Mouse (Mus musculus): ENCODE data around the gene Atxn1. TPM values are rescaled to one million over a fixed set of nuclear protein-coding genes. Genes with fewer than 3 reads are reported as not detected.

Gene Atxn1
- polyA plus RNA-seq, 1 experiment from 2014 or later: 7.4 TPM

- no peak overlapping the region for H3K4me3 ChIP-seq (ENCODE audit: control insufficient read depth in 1 of 2, insufficient read depth in 1 of 2, low read depth in 1 of 2, low read length in 2 of 2)
- H3K36me3 ChIP-seq (ENCODE audit: control insufficient read depth, insufficient read depth, low read length): no peaks in the 10 kb centered on the region
- peaks cover 4% of the 10 kb centered on the region; the same call in 1 of the 2 replicates for H3K9me3 ChIP-seq (ENCODE audit: control insufficient read depth, low read length)
- 55% methylated on average over 3 of the region's 3 CpGs for WGBS
- no peaks in the 10 kb centered on the region for H3K27me3 ChIP-seq (ENCODE audit: control insufficient read depth, insufficient read depth, low read length)
- no peak overlapping the region for H3K27ac ChIP-seq (replicated peaks in 1 of 2; ENCODE audit: control insufficient read depth in 1 of 2, insufficient read depth in 1 of 2, low read depth in 2 of 2, low read length in 2 of 2)
- no peak overlapping the region for H3K4me2 ChIP-seq (ENCODE audit: low read length)
- peaks cover 13 to 17% of the 10 kb centered on the region in 2 experiments for H3K4me1 ChIP-seq (ENCODE audit: control insufficient read depth in 2 of 2, insufficient read depth in 2 of 2, low read length in 2 of 2)
- no peak overlapping the region for H3K9ac ChIP-seq (ENCODE audit: low read length)
- no peak for ATAC-seq (ENCODE audit: insufficient number of reproducible peaks, insufficient read depth, low FRiP score, low read depth)
Measured at GRCm38 (mm10) chr13:45611554-45611953, 353.3 kb downstream of the Atxn1 start.

DNA sequence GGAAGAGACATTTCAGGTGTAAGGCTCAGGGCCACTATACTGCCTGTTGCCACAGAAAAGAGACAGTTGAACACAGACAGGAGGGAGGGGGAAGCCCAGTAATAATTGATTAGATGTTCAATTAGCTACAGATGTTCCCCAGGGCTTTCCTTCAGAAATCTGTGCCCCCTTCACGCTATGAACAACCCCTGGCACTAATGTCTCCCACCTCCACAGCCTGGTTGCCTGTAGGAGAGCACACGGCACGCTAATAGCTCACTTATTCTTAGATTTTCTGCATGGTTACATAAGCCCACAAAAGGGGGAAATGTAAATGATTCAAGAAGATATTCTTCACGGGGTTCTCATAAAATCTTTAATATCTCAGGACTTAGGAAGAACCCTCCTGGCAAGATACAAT lies 355.3 kb downstream of the Atxn1 start:
- no peak overlapping the region for H3K9ac ChIP-seq (ENCODE audit: low read length)
- no peak overlapping the region for H3K27ac ChIP-seq (replicated peaks in 1 of 2; ENCODE audit: control insufficient read depth in 1 of 2, insufficient read depth in 1 of 2, low read depth in 2 of 2, low read length in 2 of 2)
- H3K27me3 ChIP-seq (ENCODE audit: control insufficient read depth, insufficient read depth, low read length): no peaks in the 10 kb centered on the region
- H3K4me2 ChIP-seq (ENCODE audit: low read length): no peak overlapping the region
- peaks cover 1 to 3% of the 10 kb centered on the region in 2 experiments for H3K4me1 ChIP-seq (ENCODE audit: control insufficient read depth in 2 of 2, insufficient read depth in 2 of 2, low read length in 2 of 2)
- WGBS: 92% methylated on average over 4 of the region's 4 CpGs
- peaks cover 4% of the 10 kb centered on the region; the same call in 1 of the 2 replicates for H3K9me3 ChIP-seq (ENCODE audit: control insufficient read depth, low read length)
- H3K4me3 ChIP-seq (ENCODE audit: control insufficient read depth in 1 of 2, insufficient read depth in 1 of 2, low read depth in 1 of 2, low read length in 2 of 2): no peak overlapping the region
- no peak for ATAC-seq (ENCODE audit: insufficient number of reproducible peaks, insufficient read depth, low FRiP score, low read depth)
- no peaks in the 10 kb centered on the region for H3K36me3 ChIP-seq (ENCODE audit: control insufficient read depth, insufficient read depth, low read length)

- 96% methylated on average over 5 of the region's 5 CpGs for WGBS
- Histone ChIP-seq H3K27ac (replicated peaks in 1 of 2; ENCODE audit: control insufficient read depth in 1 of 2, insufficient read depth in 1 of 2, low read depth in 2 of 2, low read length in 2 of 2) (no peak overlapping the region), H3K9ac (ENCODE audit: low read length) (no peak overlapping the region), H3K27me3 (ENCODE audit: control insufficient read depth, insufficient read depth, low read length) (no peaks in the 10 kb centered on the region), H3K36me3 (ENCODE audit: control insufficient read depth, insufficient read depth, low read length) (no peaks in the 10 kb centered on the region), H3K9me3 (ENCODE audit: control insufficient read depth, low read length) (peaks cover 4% of the 10 kb centered on the region; the same call in 1 of the 2 replicates), H3K4me1 (ENCODE audit: control insufficient read depth in 2 of 2, insufficient read depth in 2 of 2, low read length in 2 of 2) (no peaks in the 10 kb centered on the region), H3K4me3 (ENCODE audit: control insufficient read depth in 1 of 2, insufficient read depth in 1 of 2, low read depth in 1 of 2, low read length in 2 of 2) (no peak overlapping the region), H3K4me2 (ENCODE audit: low read length) (no peak overlapping the region)
- ATAC-seq (ENCODE audit: insufficient number of reproducible peaks, insufficient read depth, low FRiP score, low read depth): no peak
Measured at GRCm38 (mm10) chr13:45608593-45608992, 356.2 kb downstream of the Atxn1 start.

- WGBS: 51% methylated on average over 2 of the region's 2 CpGs
- Histone ChIP-seq H3K9me3 (ENCODE audit: control insufficient read depth, low read length) (peaks cover 4% of the 10 kb centered on the region; the same call in 1 of the 2 replicates), H3K36me3 (ENCODE audit: control insufficient read depth, insufficient read depth, low read length) (no peaks in the 10 kb centered on the region), H3K4me2 (ENCODE audit: low read length) (no peak overlapping the region), H3K9ac (ENCODE audit: low read length) (no peak overlapping the region), H3K27me3 (ENCODE audit: control insufficient read depth, insufficient read depth, low read length) (no peaks in the 10 kb centered on the region), H3K4me3 (ENCODE audit: control insufficient read depth in 1 of 2, insufficient read depth in 1 of 2, low read depth in 1 of 2, low read length in 2 of 2) (no peak overlapping the region), H3K27ac (replicated peaks in 1 of 2; ENCODE audit: control insufficient read depth in 1 of 2, insufficient read depth in 1 of 2, low read depth in 2 of 2, low read length in 2 of 2) (no peak overlapping the region), H3K4me1 (ENCODE audit: control insufficient read depth in 2 of 2, insufficient read depth in 2 of 2, low read length in 2 of 2) (no peaks in the 10 kb centered on the region)
- no peak for ATAC-seq (ENCODE audit: insufficient number of reproducible peaks, insufficient read depth, low FRiP score, low read depth)
Measured at GRCm38 (mm10) chr13:45607946-45608345, 356.9 kb downstream of the Atxn1 start.

DNA sequence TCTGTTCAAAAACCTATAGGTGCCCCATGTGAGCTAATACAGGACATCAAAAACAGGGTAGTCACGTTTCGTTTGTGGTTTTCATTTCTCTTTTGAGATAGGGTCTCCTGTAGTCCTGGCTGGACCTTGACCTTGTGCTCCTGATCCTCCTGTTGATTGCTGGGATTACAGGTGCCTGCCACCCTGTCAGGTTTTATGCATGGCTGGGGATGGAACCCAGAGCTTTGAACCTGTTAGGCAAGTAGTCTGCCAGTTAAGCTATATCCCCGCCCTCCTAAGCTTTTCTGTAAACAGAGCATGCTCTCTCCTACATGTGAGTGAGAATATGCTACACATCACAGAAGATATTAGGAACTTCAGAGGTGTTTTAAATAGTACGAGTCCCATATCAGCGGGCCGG lies 361.2 kb downstream of the Atxn1 start:
- H3K27me3 ChIP-seq (ENCODE audit: control insufficient read depth, insufficient read depth, low read length): no peaks in the 10 kb centered on the region
- WGBS: 91% methylated on average over 6 of the region's 6 CpGs
- ATAC-seq (ENCODE audit: insufficient number of reproducible peaks, insufficient read depth, low FRiP score, low read depth): no peak

GRCm38 (mm10) chr13:45600443-45600842 lies 364.4 kb downstream of the Atxn1 start:
- H3K36me3 ChIP-seq (ENCODE audit: control insufficient read depth, insufficient read depth, low read length): no peaks in the 10 kb centered on the region
- no peaks in the 10 kb centered on the region for H3K9me3 ChIP-seq (ENCODE audit: control insufficient read depth, low read length)
- ATAC-seq (ENCODE audit: insufficient number of reproducible peaks, insufficient read depth, low FRiP score, low read depth): no peak
- no peak overlapping the region for H3K4me3 ChIP-seq (ENCODE audit: control insufficient read depth in 1 of 2, insufficient read depth in 1 of 2, low read depth in 1 of 2, low read length in 2 of 2)
- no peak overlapping the region for H3K4me2 ChIP-seq (ENCODE audit: low read length)
- H3K4me1 ChIP-seq (ENCODE audit: control insufficient read depth in 2 of 2, insufficient read depth in 2 of 2, low read length in 2 of 2): peaks cover 0 to 5% of the 10 kb centered on the region in 2 experiments; a peak in 2 of 4 replicates
- WGBS: 58% methylated on average over 6 of the region's 6 CpGs
- H3K27me3 ChIP-seq (ENCODE audit: control insufficient read depth, insufficient read depth, low read length): no peaks in the 10 kb centered on the region
- H3K27ac ChIP-seq (replicated peaks in 1 of 2; ENCODE audit: control insufficient read depth in 1 of 2, insufficient read depth in 1 of 2, low read depth in 2 of 2, low read length in 2 of 2): no peak overlapping the region
- no peak overlapping the region for H3K9ac ChIP-seq (ENCODE audit: low read length)

More for the DNA sequence above, 361.2 kb downstream of the Atxn1 start:
- Histone ChIP-seq H3K27ac (replicated peaks in 1 of 2; ENCODE audit: control insufficient read depth in 1 of 2, insufficient read depth in 1 of 2, low read depth in 2 of 2, low read length in 2 of 2) (no peak overlapping the region), H3K9ac (ENCODE audit: low read length) (no peak overlapping the region), H3K4me1 (ENCODE audit: control insufficient read depth in 2 of 2, insufficient read depth in 2 of 2, low read length in 2 of 2) (no peaks in the 10 kb centered on the region), H3K36me3 (ENCODE audit: control insufficient read depth, insufficient read depth, low read length) (no peaks in the 10 kb centered on the region), H3K4me2 (ENCODE audit: low read length) (no peak overlapping the region), H3K4me3 (ENCODE audit: control insufficient read depth in 1 of 2, insufficient read depth in 1 of 2, low read depth in 1 of 2, low read length in 2 of 2) (no peak overlapping the region), H3K9me3 (ENCODE audit: control insufficient read depth, low read length) (peaks cover 2% of the 10 kb centered on the region; the same call in 1 of the 2 replicates)

DNA sequence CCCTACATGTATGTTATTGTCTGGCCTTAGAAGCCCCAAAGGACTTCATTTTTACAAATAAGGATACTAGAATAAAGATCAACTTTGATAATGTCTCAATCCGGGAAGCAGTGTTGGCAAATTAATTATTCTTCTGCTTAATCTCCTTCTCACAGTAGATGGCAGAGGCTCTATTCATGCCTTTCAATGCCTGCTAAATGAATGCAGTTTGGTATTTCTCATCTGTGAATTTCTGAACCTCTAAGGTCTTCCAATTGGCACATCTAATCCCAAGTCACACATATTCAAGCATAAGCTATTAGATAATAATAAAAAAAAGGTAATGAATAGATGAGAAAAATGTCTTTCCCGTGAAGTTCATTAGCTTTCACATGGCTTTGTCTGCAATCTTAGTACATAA lies 365.0 kb downstream of the Atxn1 start:
- Histone ChIP-seq H3K9ac (ENCODE audit: low read length) (no peak overlapping the region), H3K9me3 (ENCODE audit: control insufficient read depth, low read length) (no peaks in the 10 kb centered on the region), H3K4me1 (ENCODE audit: control insufficient read depth in 2 of 2, insufficient read depth in 2 of 2, low read length in 2 of 2) (peaks cover 1 to 11% of the 10 kb centered on the region in 2 experiments; a peak in 3 of 4 replicates), H3K27ac (replicated peaks in 1 of 2; ENCODE audit: control insufficient read depth in 1 of 2, insufficient read depth in 1 of 2, low read depth in 2 of 2, low read length in 2 of 2) (no peak overlapping the region), H3K27me3 (ENCODE audit: control insufficient read depth, insufficient read depth, low read length) (no peaks in the 10 kb centered on the region), H3K4me2 (ENCODE audit: low read length) (no peak overlapping the region), H3K4me3 (ENCODE audit: control insufficient read depth in 1 of 2, insufficient read depth in 1 of 2, low read depth in 1 of 2, low read length in 2 of 2) (no peak overlapping the region), H3K36me3 (ENCODE audit: control insufficient read depth, insufficient read depth, low read length) (no peaks in the 10 kb centered on the region)
- ATAC-seq (ENCODE audit: insufficient number of reproducible peaks, insufficient read depth, low FRiP score, low read depth): no peak
- WGBS: 95% methylated on average over 2 of the region's 2 CpGs

GRCm38 (mm10) chr13:45595416-45595815 lies 369.4 kb downstream of the Atxn1 start:
- Histone ChIP-seq H3K27ac (replicated peaks in 1 of 2; ENCODE audit: control insufficient read depth in 1 of 2, insufficient read depth in 1 of 2, low read depth in 2 of 2, low read length in 2 of 2) (no peak overlapping the region), H3K4me1 (ENCODE audit: control insufficient read depth in 2 of 2, insufficient read depth in 2 of 2, low read length in 2 of 2) (peaks cover 2 to 12% of the 10 kb centered on the region in 2 experiments; a peak in 3 of 4 replicates), H3K27me3 (ENCODE audit: control insufficient read depth, insufficient read depth, low read length) (no peaks in the 10 kb centered on the region), H3K36me3 (ENCODE audit: control insufficient read depth, insufficient read depth, low read length) (no peaks in the 10 kb centered on the region), H3K9me3 (ENCODE audit: control insufficient read depth, low read length) (no peaks in the 10 kb centered on the region), H3K4me3 (ENCODE audit: control insufficient read depth in 1 of 2, insufficient read depth in 1 of 2, low read depth in 1 of 2, low read length in 2 of 2) (no peak overlapping the region), H3K9ac (ENCODE audit: low read length) (no peak overlapping the region), H3K4me2 (ENCODE audit: low read length) (no peak overlapping the region)
- no peak for ATAC-seq (ENCODE audit: insufficient number of reproducible peaks, insufficient read depth, low FRiP score, low read depth)
- WGBS: 25% methylated on average over 7 of the region's 7 CpGs
